Mouse (Mus musculus) layer of hippocampus, adult 9-11 months (tissue): ENCODE data around the gene Smchd1.
"Not testable (repeated sequence)": the region's sequence is repeated elsewhere in the genome, so short reads cannot be mapped to it uniquely, and the experiment has no call there.

Source experiments
- DNase-seq: peaks from one replicate; pipeline ENCODE4 v3.0.0; 2022

The Smchd1 gene

DNA sequence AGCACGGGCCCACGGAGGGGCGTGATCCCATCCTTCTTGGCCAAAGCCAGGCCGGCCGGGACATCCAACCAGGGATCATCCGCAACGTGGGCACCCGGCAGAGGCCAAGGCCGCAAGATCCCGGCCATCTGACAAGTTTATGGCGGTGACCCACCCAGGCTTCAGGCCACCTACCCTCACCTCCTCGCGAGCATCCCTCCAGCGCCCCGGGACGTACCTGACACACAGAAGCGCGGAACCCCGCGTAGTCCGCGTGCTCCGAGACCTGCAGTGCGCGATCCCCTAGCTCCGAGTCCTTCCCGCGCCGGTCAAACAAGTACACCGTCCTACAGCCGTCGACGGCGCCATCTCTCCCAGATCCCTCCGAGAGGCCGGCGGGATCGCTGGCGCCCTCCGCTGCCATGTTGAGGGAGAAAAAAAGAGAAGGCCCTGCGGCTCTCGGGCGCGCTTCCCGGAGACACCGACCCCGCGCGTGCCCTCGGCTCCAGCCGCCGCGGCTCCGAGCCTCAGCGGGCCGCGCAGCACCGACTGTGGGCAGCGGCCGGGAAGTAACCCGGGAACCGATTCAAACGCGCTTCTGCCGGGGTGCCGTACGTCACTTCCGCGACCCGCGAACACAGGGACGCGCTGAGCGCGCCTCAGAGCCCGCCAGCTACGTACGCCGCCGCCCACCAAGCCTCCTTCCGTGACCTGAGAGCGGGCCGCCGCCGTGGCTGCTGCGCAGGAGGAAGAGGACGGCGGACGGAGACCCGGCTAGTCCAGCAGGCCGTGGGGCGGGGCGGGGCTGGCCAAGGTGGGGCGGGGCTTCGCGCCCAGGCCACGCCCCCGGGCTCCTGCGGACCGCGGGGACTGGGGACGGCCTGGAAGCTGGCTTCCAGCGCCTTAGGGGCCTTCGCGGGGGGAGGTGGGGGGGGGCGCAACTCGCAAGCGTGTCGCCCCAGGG, at the start of gene Smchd1:
Smchd1 (minus strand) TSS at position 582 of the 943 bp plus-strand sequence.
- peak; percentile 94 for DNase-seq

DNA sequence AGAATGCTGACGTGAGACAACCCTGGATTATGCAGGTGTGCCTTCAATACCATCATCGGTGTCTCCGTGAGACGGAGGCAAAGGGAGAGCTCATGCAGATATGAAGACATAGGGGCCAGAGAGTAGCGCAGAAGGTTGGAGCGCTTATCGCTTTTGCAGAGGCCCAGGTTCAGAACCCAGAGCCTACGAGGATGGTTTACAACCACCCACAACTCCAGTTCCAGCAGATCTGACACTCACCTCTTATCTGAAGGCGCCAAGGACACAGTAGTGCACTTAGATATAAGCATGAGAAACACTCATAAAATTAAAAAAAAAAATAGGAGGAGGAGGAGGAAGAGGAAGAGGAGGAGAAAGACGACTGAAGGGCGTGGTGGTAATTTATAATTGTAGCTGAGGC, 35.2 kb upstream of the Smchd1 start:
- no peak for DNase-seq

DNA sequence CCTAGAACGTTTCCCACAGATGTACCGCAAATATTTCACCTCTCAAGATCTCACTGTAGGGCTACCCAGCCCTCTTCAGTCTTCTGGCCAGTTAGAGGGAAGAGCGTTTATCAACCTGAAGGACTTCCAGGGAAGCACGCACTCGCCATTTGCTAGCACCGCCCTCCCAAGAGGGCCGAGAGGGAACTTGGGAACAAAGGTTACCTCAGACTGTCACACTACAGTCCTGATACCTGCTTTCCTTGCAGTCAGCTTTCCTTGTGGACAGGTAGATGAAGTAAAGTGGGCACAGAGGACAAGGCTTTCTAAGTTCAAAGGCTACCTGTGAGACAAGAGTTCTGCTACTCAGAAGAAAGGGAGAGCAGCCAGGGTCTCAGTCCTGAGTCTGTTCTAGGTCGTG, 31.7 kb upstream of the Smchd1 start:
- DNase-seq = no peak

- no peak for DNase-seq
Measured at GRCm38 (mm10) chr17:71495784-71496183, 20.6 kb upstream of the Smchd1 start.

DNA sequence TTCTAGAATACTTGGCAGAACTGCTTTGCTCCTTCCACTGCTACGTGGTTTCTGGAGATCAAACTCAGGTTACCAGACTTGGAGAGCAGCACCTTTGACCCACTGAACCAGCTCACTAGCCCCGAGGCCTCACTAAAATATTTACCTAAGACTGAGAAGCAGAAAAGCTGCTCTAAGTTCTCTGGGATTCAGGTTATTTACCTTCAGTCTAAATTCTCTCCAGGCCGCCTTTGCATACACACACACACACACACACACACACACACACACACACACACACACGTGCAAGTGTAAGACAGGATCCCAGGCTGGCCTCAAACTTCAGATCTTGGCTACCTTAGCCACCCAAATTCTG, 16.2 kb upstream of the Smchd1 start:
- DNase-seq = no peak

DNA sequence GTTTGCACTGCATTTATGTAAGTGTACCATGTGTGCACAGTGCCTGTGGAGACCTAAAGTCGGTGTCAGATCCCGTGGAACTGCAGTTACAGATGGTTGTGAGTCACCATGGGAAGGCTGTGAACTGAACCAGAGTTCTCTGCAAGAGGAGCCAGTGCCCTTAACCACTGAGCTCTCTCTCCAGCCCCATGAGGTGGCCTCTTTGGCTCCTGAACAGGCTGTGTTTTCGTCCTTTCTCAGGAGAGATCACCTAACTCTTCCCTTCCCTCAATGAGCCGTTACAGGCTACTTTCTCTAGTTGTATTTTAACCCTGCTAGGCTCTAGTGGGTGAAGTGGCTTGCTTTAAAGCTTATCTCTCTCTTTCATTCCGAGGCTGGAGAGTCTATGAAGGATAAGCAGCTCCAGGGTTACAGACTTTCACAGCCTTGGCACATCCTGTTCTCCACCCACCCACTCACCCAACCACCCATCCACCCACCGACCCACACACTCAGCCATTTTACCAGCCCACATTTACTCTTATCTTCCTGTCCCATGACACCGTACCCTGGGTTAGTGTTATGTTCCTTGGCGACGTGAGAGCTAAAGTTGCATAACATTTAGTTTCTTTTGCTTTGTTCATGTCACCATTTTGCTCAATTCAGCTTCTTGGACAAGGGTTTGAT, 15.7 kb upstream of the Smchd1 start:
- DNase-seq = no peak

GRCm38 (mm10) chr17:71489703-71490461, 14.7 kb upstream of the Smchd1 start:
- DNase-seq = no peak

DNA sequence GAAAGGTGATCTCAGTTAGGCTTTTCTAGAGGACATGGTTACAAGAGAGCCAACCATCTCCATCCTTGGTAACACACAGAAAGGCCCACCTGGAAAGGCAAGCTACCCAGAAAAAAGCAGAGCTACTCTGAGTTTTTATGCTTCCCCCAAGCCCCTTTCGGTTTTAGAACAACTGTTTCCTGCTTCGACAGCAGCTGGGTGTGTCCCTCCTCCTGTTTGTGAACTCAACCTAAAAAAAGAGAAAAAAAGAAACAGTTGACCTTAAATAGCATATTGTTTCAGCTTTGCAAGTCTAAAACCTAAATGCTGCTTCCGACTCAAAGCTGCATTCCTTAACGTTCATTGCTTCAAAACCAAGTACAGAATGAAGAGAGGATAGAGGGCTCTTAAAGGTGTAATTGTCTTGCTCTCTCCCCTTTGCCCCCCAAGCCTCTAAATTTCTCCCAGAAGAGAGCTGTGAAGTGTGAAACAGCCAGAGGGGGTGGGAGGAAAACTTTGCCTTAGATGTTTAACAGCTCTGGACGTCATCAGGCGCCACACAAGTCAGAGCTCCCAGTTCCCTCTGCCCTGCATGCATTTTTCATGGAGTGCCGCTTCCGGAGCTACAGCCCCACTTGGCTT, 11.2 kb upstream of the Smchd1 start:
- no peak for DNase-seq

GRCm38 (mm10) chr17:71485791-71486230, 10.7 kb upstream of the Smchd1 start:
- no peak for DNase-seq

DNA sequence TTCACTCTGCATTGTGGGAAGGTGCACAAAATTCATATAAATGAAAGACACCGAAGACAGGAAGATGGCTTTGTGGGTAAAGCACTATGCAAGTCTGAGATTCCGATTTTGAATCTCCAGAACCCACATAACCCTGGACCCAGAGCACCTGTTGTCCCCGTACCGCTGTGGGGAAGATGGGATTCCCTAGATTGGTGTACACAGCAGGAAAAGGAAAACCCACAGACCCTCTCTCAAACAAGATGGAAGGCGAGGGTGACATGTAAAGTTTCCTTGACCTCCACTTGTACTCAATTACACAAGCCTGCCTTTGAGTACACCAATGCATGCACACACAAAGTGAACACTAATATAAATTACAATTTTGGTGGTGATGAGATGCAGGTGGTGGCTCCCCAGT, 9.6 kb upstream of the Smchd1 start:
- no peak for DNase-seq

GRCm38 (mm10) chr17:71483418-71484060, 8.4 kb upstream of the Smchd1 start:
- no peak for DNase-seq

DNA sequence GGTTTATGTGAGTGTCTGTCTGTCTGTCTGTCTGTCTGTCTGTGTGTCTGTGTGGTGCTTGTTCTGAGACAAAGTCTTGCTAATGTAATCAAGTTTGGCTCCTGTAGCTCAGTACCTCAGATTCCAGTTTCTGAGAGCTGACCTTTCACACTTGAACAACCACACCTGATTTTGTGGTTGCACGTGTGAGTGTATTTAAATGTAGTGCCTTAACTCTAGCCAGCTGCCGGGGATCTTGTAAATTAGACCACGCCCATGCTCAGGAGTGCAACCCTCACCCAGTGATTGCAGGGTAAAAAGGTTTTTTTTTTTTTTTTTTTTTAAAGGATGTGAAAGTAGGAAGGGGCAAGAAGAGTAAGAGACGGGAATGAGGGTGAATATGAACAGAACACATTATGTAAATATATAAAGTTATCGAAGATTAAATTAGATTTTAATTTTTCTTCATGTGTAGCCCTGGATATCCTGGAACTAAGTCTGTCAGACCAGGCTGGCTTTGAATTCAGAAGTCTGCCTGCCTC, 4.3 kb upstream of the Smchd1 start:
- DNase-seq = no peak

DNA sequence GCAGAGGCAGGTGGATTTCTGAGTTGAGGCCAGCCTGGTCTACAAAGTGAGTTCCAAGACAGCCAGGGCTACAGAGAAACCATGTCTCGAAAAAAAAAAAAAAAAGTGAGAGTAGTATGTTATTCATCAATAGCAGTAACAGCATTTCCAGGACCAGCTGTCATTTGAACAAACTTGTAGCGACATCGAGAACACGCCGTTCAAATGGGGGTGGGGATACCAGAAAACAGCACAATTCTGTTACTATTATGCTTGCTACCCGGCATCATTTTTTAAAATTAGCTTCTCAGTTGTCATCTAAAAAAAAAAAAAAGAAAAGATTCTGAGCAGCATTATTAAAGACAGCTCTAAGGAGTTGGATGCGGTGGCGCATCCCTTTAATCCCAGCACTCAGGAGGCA, 2.3 kb upstream of the Smchd1 start:
- peak; percentile 48 for DNase-seq

GRCm38 (mm10) chr17:71476346-71477020, 1.3 kb upstream of the Smchd1 start:
- no peak for DNase-seq

DNA sequence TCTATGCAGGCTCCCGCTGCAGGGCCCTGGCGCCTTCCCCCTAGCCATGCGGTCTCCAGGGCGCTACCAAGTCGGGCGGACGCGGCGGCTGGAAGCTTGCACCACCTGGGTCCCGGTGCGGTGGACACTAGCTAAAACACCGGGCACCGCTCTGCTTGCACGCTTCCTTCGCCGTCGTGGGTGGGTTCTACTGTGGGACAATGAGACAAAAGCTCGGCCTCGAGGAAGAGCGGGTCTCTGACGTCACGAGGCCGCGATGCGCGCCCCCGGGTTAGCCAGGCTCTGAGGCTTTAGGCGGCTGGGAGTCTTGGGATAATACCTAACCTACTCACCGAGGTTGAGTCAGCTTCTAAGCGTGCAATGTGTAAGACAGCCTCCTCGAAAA, 554 bp upstream of the Smchd1 start:
- peak; percentile 65 for DNase-seq

DNA sequence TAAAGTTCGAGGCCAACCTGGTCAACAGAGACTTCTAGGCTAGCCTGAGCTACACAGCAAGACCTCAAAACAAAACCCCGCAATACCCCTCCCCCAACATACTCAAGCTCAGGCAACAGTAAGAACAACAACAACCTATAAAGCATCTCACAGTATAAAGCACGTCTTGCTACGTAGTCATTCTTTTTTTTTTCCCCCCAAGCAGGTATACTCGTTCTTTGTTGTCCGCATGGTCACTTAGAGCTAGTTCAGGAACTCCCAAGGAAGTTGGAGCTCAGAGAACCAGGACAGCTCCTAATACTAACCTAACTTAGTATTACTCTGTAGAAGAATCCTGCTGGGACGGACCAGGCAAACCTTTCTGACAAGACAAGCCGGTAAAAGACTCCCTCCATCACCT, 1.0 kb downstream of the Smchd1 start:
- DNase-seq = no peak

- DNase-seq = no peak
Measured at GRCm38 (mm10) chr17:71471261-71471660, 3.9 kb downstream of the Smchd1 start.

DNA sequence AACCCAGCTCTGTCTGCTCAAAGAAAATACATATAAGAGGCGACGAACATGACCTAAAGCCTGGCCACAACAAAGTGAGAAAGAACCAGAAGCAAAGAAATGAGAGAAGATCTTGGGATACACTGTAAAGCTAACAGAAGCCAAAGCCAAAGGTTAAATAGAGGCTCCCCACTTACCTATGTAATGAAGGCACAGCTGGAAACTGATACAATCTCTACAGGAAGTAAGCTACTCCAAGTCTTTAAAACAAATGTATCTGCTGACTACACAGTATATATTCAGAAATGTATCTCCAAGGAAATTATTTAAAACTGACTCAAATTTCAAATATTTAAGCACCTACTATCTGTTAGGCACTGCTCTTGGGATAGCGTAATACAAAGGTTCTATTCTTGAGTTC, 14.8 kb downstream of the Smchd1 start:
- DNase-seq = no peak

DNA sequence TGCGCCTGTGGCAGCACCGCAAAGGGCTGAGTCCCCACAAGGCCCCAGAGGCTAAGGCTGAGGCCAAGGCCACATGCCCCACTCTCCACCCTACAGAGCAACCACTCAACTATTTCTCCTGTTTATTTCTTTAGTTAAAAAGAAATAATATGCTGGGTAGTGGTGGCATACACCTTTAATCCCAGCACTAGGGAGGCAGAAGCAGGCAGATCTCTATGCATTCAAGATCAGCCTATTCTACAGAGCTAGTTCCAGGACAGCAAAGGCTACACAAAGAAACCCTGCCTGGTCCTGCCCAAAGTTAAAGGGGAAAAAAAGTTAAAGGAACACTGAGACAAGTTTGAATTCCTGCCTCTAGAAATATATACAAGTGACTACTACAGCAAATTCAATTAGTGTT, 15.3 kb downstream of the Smchd1 start, which contains the start of gene Gm4707:
Gm4707 (minus strand) TSS at position 101 of the 400 bp plus-strand sequence.
- DNase-seq = no peak

- DNase-seq = not testable (repeated sequence)
Measured at GRCm38 (mm10) chr17:71457361-71457760, 17.8 kb downstream of the Smchd1 start.

DNA sequence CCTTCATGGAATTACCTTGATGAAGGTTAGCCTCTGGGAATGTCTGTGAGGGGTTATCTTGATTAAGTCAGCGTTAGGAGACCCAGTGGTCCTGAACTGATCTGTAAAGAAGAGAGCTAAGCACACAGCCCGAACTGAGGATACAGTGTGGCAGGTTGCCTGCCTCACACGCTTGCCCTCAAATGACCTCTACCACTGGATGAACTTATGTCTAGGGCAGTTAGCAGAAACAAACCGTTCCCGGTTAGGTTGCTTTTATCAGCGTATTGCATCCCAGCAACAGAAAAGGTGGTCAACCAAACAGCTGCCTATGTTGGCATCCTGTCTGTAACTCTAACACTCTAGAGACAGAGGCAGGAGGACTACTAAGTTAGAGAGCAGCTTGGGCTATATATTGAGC, 30.0 kb downstream of the Smchd1 start:
- no peak for DNase-seq

DNA sequence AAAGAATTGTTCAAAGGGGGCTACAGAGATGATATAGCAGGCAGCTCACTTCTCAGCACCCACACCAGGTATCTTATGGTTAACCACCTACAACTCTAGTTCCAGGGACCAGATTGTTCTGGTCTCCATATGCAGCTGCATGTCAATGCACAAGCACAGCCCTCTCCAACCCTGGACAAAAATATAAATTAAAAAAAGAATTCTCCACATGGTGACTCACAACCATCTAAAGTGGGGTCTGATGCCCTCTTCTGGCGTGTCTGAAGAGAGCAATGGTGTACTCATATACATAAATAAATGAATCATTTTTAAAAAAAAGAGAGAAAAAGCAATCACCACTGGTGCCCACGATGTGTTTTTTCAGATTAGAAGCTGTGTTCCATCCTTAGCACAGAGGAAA, 30.4 kb downstream of the Smchd1 start:
- DNase-seq = no peak
